Mouse (Mus musculus): ENCODE measurements around the gene Atxn10.

GRCm38 (mm10) chr15:85334234-85334633 is 1.8 kb upstream of the Atxn10 start:
- TF ChIP-seq CTCF (IDR thresholded peaks at IDR 0.05; ENCODE audit: borderline replicate concordance, insufficient read depth, low read length) (no peak), POLR2A (IDR thresholded peaks at IDR 0.05; ENCODE audit: low read depth, low read length) (no peak)

Measured in embryonic fibroblast, embryonic 13.5 days (primary cell).